Mouse (Mus musculus) cerebellum, adult 9-10 months (tissue): ENCODE results near the gene Plscr1.

Experiments used
- DNase-seq: peaks from one replicate; pipeline ENCODE4 v3.0.0; 2022

The Plscr1 gene

GRCm38 (mm10) chr9:92309077-92309476 lies 59.5 kb downstream of the Plscr1 start, which contains the start of gene 1700057G04Rik:
Gene 1700057G04Rik, plus strand, starts transcription at chr9:92309377.
- no peak for DNase-seq

DNA sequence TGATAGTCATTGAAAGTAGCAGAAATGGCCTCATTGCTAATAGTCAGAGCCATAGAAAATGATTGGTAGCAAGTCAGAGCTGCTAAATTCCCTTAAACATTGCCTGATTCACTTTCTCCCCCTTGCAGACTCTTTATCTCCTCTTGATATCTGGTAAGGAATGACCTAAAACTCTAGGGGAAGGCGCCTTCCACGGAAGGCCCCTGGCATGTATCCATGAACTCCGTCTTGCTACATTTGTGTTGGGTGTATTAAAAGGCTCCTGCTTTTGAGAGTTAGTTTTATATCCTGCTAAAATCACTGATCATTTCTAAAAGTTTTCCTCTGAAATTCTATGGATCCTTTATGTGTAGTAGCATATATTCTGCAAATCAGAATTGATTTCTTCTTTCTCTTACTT lies 67.2 kb downstream of the Plscr1 start:
- no peak for DNase-seq
